Mouse (Mus musculus): Measurements from ENCODE around the gene Hscb. TPM values are rescaled to one million over a fixed set of nuclear protein-coding genes. Genes with fewer than 3 reads are reported as not detected.

The Hscb gene
- polyA plus RNA-seq, 1 experiment from 2014 or later = 20.5 TPM

GRCm38 (mm10) chr5:110826781-110827495 lies 12.6 kb downstream of the Hscb start:
- no peak overlapping the region for H3K27ac ChIP-seq (replicated peaks)
- no peak overlapping the region for H3K4me2 ChIP-seq (replicated peaks)
- H3K9me3 ChIP-seq = no peaks in the 10 kb centered on the region
- no peaks in the 10 kb centered on the region for H3K27me3 ChIP-seq
- WGBS = 88% methylated on average over 8 of the region's 8 CpGs
- no peak overlapping the region for H3K9ac ChIP-seq (replicated peaks)
- H3K4me3 ChIP-seq = no peak overlapping the region
- H3K36me3 ChIP-seq = no peaks in the 10 kb centered on the region
- no peaks in the 10 kb centered on the region for H3K4me1 ChIP-seq
- ATAC-seq (ENCODE audit: low FRiP score, low read depth) = no peak

DNA sequence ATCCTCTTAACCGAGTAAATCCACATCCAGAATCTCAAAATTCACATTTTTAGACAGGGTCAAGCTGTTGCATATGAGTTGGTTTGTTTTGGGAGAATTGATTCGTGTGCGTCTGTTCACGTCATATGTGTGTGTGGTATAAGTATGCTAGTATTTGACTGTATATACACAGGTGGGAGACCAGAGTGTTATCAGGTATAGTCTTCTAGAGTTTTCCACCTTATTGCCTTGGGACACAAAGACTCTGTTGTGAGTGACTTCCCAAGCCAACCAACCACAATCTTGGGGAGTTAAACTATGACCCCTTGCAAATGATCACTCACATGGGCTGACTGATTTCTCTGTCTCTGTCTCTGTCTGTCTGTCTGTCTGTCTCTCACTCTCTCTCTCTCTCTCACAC lies 15.2 kb downstream of the Hscb start:
- Histone ChIP-seq H3K9ac (replicated peaks) (no peak overlapping the region), H3K4me1 (no peaks in the 10 kb centered on the region), H3K27ac (replicated peaks) (no peak overlapping the region), H3K9me3 (no peaks in the 10 kb centered on the region), H3K27me3 (no peaks in the 10 kb centered on the region), H3K36me3 (no peaks in the 10 kb centered on the region), H3K4me2 (replicated peaks) (no peak overlapping the region), H3K4me3 (no peak overlapping the region)
- WGBS = 91% methylated on average over 4 of the region's 4 CpGs
- ATAC-seq (ENCODE audit: low FRiP score, low read depth) = no peak

DNA sequence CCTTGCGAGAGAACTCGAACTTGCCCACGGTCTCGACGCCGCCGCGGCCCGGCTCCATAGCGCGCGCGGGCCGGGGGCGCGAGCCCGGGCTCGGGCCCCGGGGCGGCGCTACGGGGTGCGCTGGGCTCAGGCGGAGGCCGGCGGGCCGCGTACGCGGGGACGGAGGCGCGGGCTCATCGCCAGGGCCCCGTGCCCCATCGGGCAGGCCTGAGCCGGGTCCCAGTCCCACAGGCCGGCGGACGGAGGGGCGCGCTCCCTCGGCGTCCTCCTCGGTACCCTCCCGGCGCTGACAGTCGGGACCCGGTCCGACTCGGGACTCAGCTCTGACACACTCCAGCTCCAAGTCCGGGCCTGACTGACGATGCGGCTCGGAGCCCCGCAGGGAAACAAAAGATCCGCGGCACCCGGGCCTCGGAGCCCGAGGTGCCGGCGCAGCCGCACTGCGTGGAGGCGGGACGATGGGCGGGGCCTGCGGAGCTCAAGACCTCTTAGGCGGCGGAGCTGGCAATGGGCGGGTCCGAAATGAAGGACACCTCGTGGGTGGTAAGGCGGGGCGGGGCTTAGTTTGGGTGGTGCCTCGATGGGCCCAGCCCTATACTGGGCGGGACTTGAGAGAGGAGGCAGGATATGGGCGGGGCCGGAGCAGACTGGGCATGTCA lies 29.8 kb downstream of the Hscb start, which contains the start of gene Ulk1:
TSS of gene Ulk1 (minus strand) at position 431 of the 659 bp plus-strand sequence.
- Histone ChIP-seq H3K4me2 (replicated peaks) (peak within 1 kb of the TSS; percentile 95), H3K4me3 (peak within 1 kb of the TSS; percentile 96), H3K27me3 (no peaks in the 10 kb centered on the region), H3K4me1 (peaks cover 34% of the 10 kb centered on the region), H3K36me3 (peaks cover 20% of the 10 kb centered on the region; the same call in 1 of the 2 replicates), H3K27ac (replicated peaks) (peak within 1 kb of the TSS; percentile 86), H3K9ac (replicated peaks) (peak within 1 kb of the TSS; percentile 98), H3K9me3 (no peaks in the 10 kb centered on the region)
- under 1% methylated on average over 74 of the region's 80 CpGs for WGBS
- peak; percentile 94 for ATAC-seq (ENCODE audit: low FRiP score, low read depth)

DNA sequence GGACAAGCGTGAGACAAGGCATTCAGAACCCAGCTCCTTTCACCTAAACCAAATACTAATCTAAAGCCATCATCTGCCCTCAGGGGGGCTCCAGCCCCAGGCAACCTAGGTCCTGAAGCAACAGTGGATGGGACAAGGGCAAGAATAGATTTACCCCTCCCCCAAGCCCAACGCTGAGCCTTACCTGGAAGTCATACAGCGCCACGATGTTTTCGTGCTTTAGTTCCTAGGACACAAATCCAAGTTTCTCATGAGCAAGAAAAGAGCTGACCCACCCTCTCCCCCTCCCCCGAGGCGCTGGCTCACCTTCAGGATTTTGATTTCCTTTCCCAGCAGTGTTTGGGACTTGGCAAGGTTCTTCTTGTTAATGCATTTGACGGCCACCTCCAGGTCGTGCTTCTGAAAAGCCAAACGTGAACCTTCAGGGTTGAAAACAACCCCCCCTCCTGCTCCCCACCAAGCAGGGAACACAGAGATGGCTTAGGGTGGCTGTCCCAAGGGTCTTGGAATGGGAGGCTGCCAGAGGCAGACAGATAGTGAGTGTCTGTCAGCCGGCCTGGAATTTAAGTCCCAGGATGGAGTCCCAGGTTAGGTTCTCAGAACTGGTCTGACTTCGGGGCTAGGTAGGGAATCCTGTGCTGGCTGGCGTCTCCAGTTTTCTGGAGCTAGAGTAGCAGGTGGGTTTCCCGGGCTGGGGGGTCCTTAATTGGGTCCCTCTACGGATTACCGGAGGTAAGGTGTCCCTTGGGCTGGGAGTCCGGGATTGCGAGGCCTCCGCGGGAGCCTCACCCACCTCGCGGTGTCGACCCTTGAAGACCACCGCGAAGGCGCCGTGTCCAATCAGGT lies 30.5 kb downstream of the Hscb start:
- Histone ChIP-seq H3K27ac (replicated peaks) (peak overlapping the region; percentile 86), H3K4me1 (peaks cover 34% of the 10 kb centered on the region), H3K27me3 (no peaks in the 10 kb centered on the region), H3K9me3 (no peaks in the 10 kb centered on the region), H3K4me2 (replicated peaks) (peak overlapping the region; percentile 95), H3K9ac (replicated peaks) (peak overlapping the region; percentile 98), H3K4me3 (peak overlapping the region; percentile 96), H3K36me3 (peaks cover 23% of the 10 kb centered on the region; the same call in 1 of the 2 replicates)
- ATAC-seq (ENCODE audit: low FRiP score, low read depth) = no peak; the same call in 1 of the 2 replicates
- WGBS = 1% methylated on average over 27 of the region's 27 CpGs

GRCm38 (mm10) chr5:110808061-110808631 lies 31.4 kb downstream of the Hscb start:
- 5% methylated on average over 14 of the region's 14 CpGs for WGBS
- Histone ChIP-seq H3K9ac (replicated peaks) (peak overlapping the region; percentile 98), H3K9me3 (no peaks in the 10 kb centered on the region), H3K4me3 (peak overlapping the region; percentile 96), H3K27me3 (no peaks in the 10 kb centered on the region), H3K36me3 (peaks cover 26% of the 10 kb centered on the region; the same call in 1 of the 2 replicates), H3K27ac (replicated peaks) (0 out of 2 replicates have a peak overlapping the region, but pooled peaks have one; percentile 25), H3K4me1 (peaks cover 34% of the 10 kb centered on the region), H3K4me2 (replicated peaks) (peak overlapping the region; percentile 95)
- peak; percentile 42 for ATAC-seq (ENCODE audit: low FRiP score, low read depth)

GRCm38 (mm10) chr5:110807453-110807852 lies 32.1 kb downstream of the Hscb start:
- Histone ChIP-seq H3K36me3 (peaks cover 28% of the 10 kb centered on the region; the same call in 1 of the 2 replicates), H3K4me1 (peaks cover 34% of the 10 kb centered on the region), H3K9ac (replicated peaks) (peak overlapping the region; percentile 98), H3K9me3 (no peaks in the 10 kb centered on the region), H3K27ac (replicated peaks) (no peak overlapping the region), H3K4me3 (peak overlapping the region; percentile 96), H3K27me3 (no peaks in the 10 kb centered on the region), H3K4me2 (replicated peaks) (peak overlapping the region; percentile 95)
- no peak for ATAC-seq (ENCODE audit: low FRiP score, low read depth)
- 80% methylated on average over 4 of the region's 4 CpGs for WGBS

DNA sequence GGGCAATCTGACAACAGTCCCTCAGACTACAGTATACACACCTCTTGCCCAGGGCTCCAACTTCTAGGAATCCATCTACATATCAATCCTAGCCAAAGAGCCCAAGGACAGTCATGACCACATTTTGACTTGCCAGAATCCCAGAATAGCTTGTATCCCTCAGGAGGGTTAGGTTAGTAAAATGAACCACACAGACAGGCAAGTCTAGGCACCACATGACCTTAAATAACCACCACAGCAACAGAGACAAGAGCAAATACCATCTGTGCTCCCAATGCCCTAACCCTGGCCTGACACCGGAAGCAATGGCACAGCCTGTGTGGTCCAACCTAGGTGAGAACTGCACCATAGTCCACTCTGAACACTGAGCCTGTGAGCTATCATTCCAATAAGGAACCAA lies 32.9 kb downstream of the Hscb start:
- WGBS = 96% methylated on average over 1 of the region's 1 CpGs

GRCm38 (mm10) chr5:110806154-110806553 lies 33.4 kb downstream of the Hscb start:
- peaks cover 34% of the 10 kb centered on the region for H3K4me1 ChIP-seq
- H3K36me3 ChIP-seq = peaks cover 38% of the 10 kb centered on the region; the same call in 1 of the 2 replicates

More for the DNA sequence above, 32.9 kb downstream of the Hscb start:
- Histone ChIP-seq H3K4me1 (peaks cover 34% of the 10 kb centered on the region), H3K36me3 (peaks cover 33% of the 10 kb centered on the region; the same call in 1 of the 2 replicates), H3K27me3 (no peaks in the 10 kb centered on the region), H3K4me3 (no peak overlapping the region), H3K4me2 (replicated peaks) (no peak overlapping the region), H3K27ac (replicated peaks) (no peak overlapping the region), H3K9ac (replicated peaks) (no peak overlapping the region; the same call in 1 of the 2 replicates), H3K9me3 (no peaks in the 10 kb centered on the region)
- no peak for ATAC-seq (ENCODE audit: low FRiP score, low read depth)

GRCm38 (mm10) chr5:110804012-110804743 lies 35.4 kb downstream of the Hscb start:
- Histone ChIP-seq H3K4me1 (peaks cover 34% of the 10 kb centered on the region), H3K4me3 (no peak overlapping the region), H3K9me3 (no peaks in the 10 kb centered on the region), H3K27me3 (no peaks in the 10 kb centered on the region), H3K27ac (replicated peaks) (no peak overlapping the region), H3K36me3 (peaks cover 56% of the 10 kb centered on the region), H3K9ac (replicated peaks) (no peak overlapping the region), H3K4me2 (replicated peaks) (no peak overlapping the region)
- ATAC-seq (ENCODE audit: low FRiP score, low read depth) = no peak
- WGBS = 89% methylated on average over 7 of the region's 7 CpGs

More at GRCm38 (mm10) chr5:110806154-110806553, 33.4 kb downstream of the Hscb start:
- Histone ChIP-seq H3K4me2 (replicated peaks) (no peak overlapping the region), H3K27me3 (no peaks in the 10 kb centered on the region), H3K27ac (replicated peaks) (no peak overlapping the region), H3K9me3 (no peaks in the 10 kb centered on the region), H3K4me3 (no peak overlapping the region), H3K9ac (replicated peaks) (no peak overlapping the region)
- no peak for ATAC-seq (ENCODE audit: low FRiP score, low read depth)
- 95% methylated on average over 4 of the region's 4 CpGs for WGBS

- H3K4me3 ChIP-seq = no peak overlapping the region
- H3K9me3 ChIP-seq = no peaks in the 10 kb centered on the region
- peaks cover 20% of the 10 kb centered on the region for H3K4me1 ChIP-seq
- no peaks in the 10 kb centered on the region for H3K27me3 ChIP-seq
- no peak overlapping the region for H3K9ac ChIP-seq (replicated peaks)
- ATAC-seq (ENCODE audit: low FRiP score, low read depth) = no peak
- no peak overlapping the region for H3K4me2 ChIP-seq (replicated peaks)
- no peak overlapping the region for H3K27ac ChIP-seq (replicated peaks)
- peaks cover 70% of the 10 kb centered on the region for H3K36me3 ChIP-seq
Measured at GRCm38 (mm10) chr5:110802809-110803208, 36.8 kb downstream of the Hscb start.

DNA sequence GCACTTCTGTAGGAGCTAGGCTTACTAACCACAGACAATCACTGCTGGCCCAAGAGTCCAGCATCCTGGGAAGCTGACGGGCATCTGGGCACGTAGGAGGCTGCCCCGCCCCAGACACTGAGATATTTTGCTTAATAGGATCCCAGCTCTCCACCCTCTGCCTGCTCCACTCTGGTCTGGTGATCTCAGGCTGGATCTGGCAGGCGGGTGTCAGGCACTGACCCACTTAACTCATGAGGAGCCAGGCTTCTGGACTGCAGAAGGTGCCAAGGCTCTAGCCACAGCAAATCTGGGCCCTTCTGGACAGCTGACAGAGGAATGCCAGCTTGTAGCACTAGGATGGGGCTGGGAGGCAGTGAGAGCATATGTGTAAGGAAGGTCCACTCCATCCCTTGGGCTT lies 37.4 kb downstream of the Hscb start:
- Histone ChIP-seq H3K27ac (replicated peaks) (no peak overlapping the region), H3K9me3 (no peaks in the 10 kb centered on the region), H3K4me1 (peaks cover 15% of the 10 kb centered on the region), H3K4me2 (replicated peaks) (no peak overlapping the region), H3K27me3 (no peaks in the 10 kb centered on the region), H3K9ac (replicated peaks) (no peak overlapping the region), H3K36me3 (peaks cover 75% of the 10 kb centered on the region), H3K4me3 (no peak overlapping the region)
- 83% methylated on average over 4 of the region's 4 CpGs for WGBS
- no peak for ATAC-seq (ENCODE audit: low FRiP score, low read depth)
